13 mouse cellular contexts compared by ENCODE assay signal in the genomic region with DNA sequence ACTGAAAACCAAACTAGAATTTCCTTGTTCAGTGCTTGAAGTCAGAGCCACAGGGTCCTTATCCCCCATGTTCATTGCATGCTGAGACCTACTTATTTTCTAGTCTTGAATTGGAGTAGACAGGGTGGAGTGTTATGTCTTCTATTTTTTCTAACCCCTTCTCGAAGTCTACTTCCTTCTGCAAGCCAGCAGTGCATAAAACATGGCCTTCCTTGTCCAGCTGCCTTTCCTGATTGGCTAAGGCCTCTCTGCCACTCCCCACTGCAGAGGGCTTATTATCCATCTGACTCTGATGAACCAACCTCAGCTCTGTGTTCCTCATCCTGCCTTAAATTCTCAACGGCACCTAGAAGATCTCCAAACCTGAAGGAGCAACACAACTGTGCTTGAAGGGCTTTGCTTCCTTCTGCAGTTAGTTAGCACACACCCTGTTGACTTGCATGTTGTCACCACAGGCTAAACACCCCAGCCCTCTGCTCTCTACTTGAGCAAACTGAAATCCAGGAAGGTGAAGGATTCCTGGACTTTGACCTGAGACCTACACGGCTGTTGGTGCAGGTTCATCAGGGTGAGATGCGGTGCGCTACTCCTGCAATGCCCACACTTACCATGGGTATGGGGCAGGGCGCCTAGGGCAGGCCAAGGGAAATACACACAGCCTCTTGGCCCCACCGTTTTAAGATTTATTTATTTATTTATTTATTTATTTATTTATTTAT.
DNase-seq lines count a peak whose midpoint lies in the region; ATAC-seq and TF ChIP-seq lines count a peak whose summit lies in the region.
"Had no signal": no experiment of that assay in that cellular context is flagged by ENCODE, and none has a peak within 500 bp of the region (broad histone marks: within the 10 kb centered on the region; RNA-seq: fewer than 3 reads in every experiment).

No protein-coding gene starts in this region.

- 82% methylated on average over 7 of the region's 7 CpGs for WGBS in heart, embryonic 15.5 days
- 63% methylated on average over 7 of the region's 7 CpGs for WGBS in lung, postnatal 0 days
- 73% methylated on average over 7 of the region's 7 CpGs for WGBS in liver, embryonic 13.5 days (ENCODE audit: insufficient replicate concordance)
- WGBS in forebrain, embryonic 13.5 days, result 87% methylated on average over 7 of the region's 7 CpGs

- TF ChIP-seq EP300 in lung, postnatal 0 days (IDR thresholded peaks at IDR 0.05), result no peak

- H3K9me3 ChIP-seq in heart, embryonic 15.5 days (replicated peaks), result no peaks in the 10 kb centered on the region
- no peaks in the 10 kb centered on the region for H3K9me3 ChIP-seq in lung, postnatal 0 days (ENCODE audit: low read length)
- H3K9me3 ChIP-seq in liver, embryonic 13.5 days (replicated peaks), result no peaks in the 10 kb centered on the region
- no peaks in the 10 kb centered on the region for H3K9me3 ChIP-seq in forebrain, embryonic 13.5 days (replicated peaks)
- H3K9me3 ChIP-seq: neural tube, embryonic 12.5 days had no signal

- no peak for TF ChIP-seq CTCF in lung, postnatal 0 days (IDR thresholded peaks at IDR 0.05)

- H3K36me3 ChIP-seq in heart, embryonic 15.5 days, result no peaks in the 10 kb centered on the region
- H3K36me3 ChIP-seq in lung, postnatal 0 days (ENCODE audit: insufficient read depth, low read length), result no peaks in the 10 kb centered on the region
- H3K36me3 ChIP-seq in liver, embryonic 13.5 days, result peaks cover 13% of the 10 kb centered on the region
- H3K36me3 ChIP-seq in forebrain, embryonic 13.5 days (ENCODE audit: poor library complexity, severe bottlenecking), result peaks cover 3% of the 10 kb centered on the region; the same call in 1 of the 2 replicates

- peak overlapping the region; percentile 46; the same call in 1 of the 2 replicates for H3K27ac ChIP-seq in heart, embryonic 15.5 days
- H3K27ac ChIP-seq in lung, postnatal 0 days (ENCODE audit: low read length), result no peak overlapping the region
- H3K27ac ChIP-seq in liver, embryonic 13.5 days, result peak overlapping the region; percentile 70; the same call in 1 of the 2 replicates
- no peak overlapping the region for H3K27ac ChIP-seq in forebrain, embryonic 13.5 days
- H3K27ac ChIP-seq: neural tube, embryonic 12.5 days had no signal

- no peak overlapping the region for H3K9ac ChIP-seq in heart, embryonic 15.5 days
- no peak overlapping the region for H3K9ac ChIP-seq in lung, postnatal 0 days (replicated peaks; ENCODE audit: low read depth)
- no peak overlapping the region for H3K9ac ChIP-seq in liver, embryonic 13.5 days
- no peak overlapping the region for H3K9ac ChIP-seq in forebrain, embryonic 13.5 days
- H3K9ac ChIP-seq: neural tube, embryonic 12.5 days had no signal

- no peak overlapping the region for H3K4me3 ChIP-seq in heart, embryonic 15.5 days
- H3K4me3 ChIP-seq in lung, postnatal 0 days (ENCODE audit: low read depth, low read length), result no peak overlapping the region
- no peak overlapping the region for H3K4me3 ChIP-seq in liver, embryonic 13.5 days (replicated peaks)
- H3K4me3 ChIP-seq in forebrain, embryonic 13.5 days, result no peak overlapping the region
- H3K4me3 ChIP-seq: neural tube, embryonic 12.5 days had no signal

- peaks cover 58% of the 10 kb centered on the region for H3K4me1 ChIP-seq in heart, embryonic 15.5 days (replicated peaks)
- H3K4me1 ChIP-seq in lung, postnatal 0 days (ENCODE audit: insufficient read depth, low read depth, low read length), result peaks cover 16% of the 10 kb centered on the region; the same call in 1 of the 2 replicates
- H3K4me1 ChIP-seq in liver, embryonic 13.5 days (replicated peaks), result peaks cover 100% of the 10 kb centered on the region
- peaks cover 98% of the 10 kb centered on the region for H3K4me1 ChIP-seq in forebrain, embryonic 13.5 days

- H3K4me2 ChIP-seq in heart, embryonic 15.5 days, result no peak overlapping the region
- H3K4me2 ChIP-seq in lung, postnatal 0 days (replicated peaks; ENCODE audit: low read depth, low read length), result no peak overlapping the region
- no peak overlapping the region for H3K4me2 ChIP-seq in liver, embryonic 13.5 days
- no peak overlapping the region for H3K4me2 ChIP-seq in forebrain, embryonic 13.5 days
- H3K4me2 ChIP-seq: neural tube, embryonic 12.5 days had no signal

- DNase-seq in heart, adult 9 months (ENCODE audit: low spot score in 2 of 2), result no peak
- DNase-seq in lung, postnatal 0 days (ENCODE audit: low spot score), result peak; percentile 41
- DNase-seq in lung, postnatal 10 days, result no peak
- no peak for DNase-seq in liver, embryonic 13.5 days
- DNase-seq in layer of hippocampus, postnatal 14 days (ENCODE audit: low spot score in 2 of 2), result no peak
- DNase-seq in retina, postnatal 1 day, result no peak
- DNase-seq: adrenal gland, postnatal 25 days; cerebellum, adult 11-12 months; thymus, adult 2 months had no signal

- H3K27me3 ChIP-seq in heart, embryonic 15.5 days, result no peaks in the 10 kb centered on the region
- H3K27me3 ChIP-seq in lung, postnatal 0 days (replicated peaks; ENCODE audit: insufficient read depth, low read length), result no peaks in the 10 kb centered on the region
- H3K27me3 ChIP-seq in liver, embryonic 13.5 days, result no peaks in the 10 kb centered on the region
- no peaks in the 10 kb centered on the region for H3K27me3 ChIP-seq in forebrain, embryonic 13.5 days
- H3K27me3 ChIP-seq: neural tube, embryonic 12.5 days; Patski had no signal

- ATAC-seq in heart, embryonic 15.5 days (replicated peaks; ENCODE audit: insufficient number of reproducible peaks, insufficient read depth, low FRiP score, low read depth), result no peak
- ATAC-seq in lung, postnatal 0 days, result peak; percentile 56
- no peak for ATAC-seq in liver, embryonic 13.5 days (ENCODE audit: low read depth)
- ATAC-seq in forebrain, embryonic 13.5 days, result no peak
- ATAC-seq: Patski had no signal

Comparison
In these comparisons a context has a peak if more than half of its experiments do, and no peak if none do; other contexts are left out.
1. H3K27ac ChIP-seq: peak in heart, embryonic 15.5 days (single experiment) and liver, embryonic 13.5 days (single experiment); none in lung, postnatal 0 days (single experiment) and forebrain, embryonic 13.5 days (single experiment).